Mouse (Mus musculus) T-helper 17 cell (primary cell): ENCODE data around the gene Fcer2a.

Experiments used
- in situ Hi-C, 2 experiments: fragments of 300-600 bp; cut with MboI, MseI; formaldehyde crosslinking; loops; 1 replicate in 1 of 2; 2 replicates in 1 of 2; pipeline ENCODE4 v1.15.1; 2025; ENCODE audit warnings: high pct_unique_total_duplicates in 2 of 2

The Fcer2a gene

GRCm38 (mm10) chr8:3694121-3694520 lies at the start of gene Fcer2a:
TSS of gene Fcer2a (minus strand) at chr8:3694175.
- in situ Hi-C loops: loop anchor here in 1 of 2 experiments (10.0 kb wide), 1 partner anchor 671 kb away; no protein-coding TSS in a partner anchor

- in situ Hi-C loops: loop anchor here in 1 of 2 experiments (25.0 kb wide), 1 partner anchor 825 kb away; no protein-coding TSS in a partner anchor
These were observed 43.0 kb upstream of the Fcer2a start for GRCm38 (mm10) chr8:3736947-3737346.

- in situ Hi-C loops: loop anchor here in 1 of 2 experiments (25.0 kb wide), 1 partner anchor 827 kb away; no protein-coding TSS in a partner anchor
These were observed 41.6 kb upstream of the Fcer2a start for GRCm38 (mm10) chr8:3735599-3735998.

GRCm38 (mm10) chr8:3734084-3734483 lies 40.1 kb upstream of the Fcer2a start:
- in situ Hi-C loops: loop anchor here in 1 of 2 experiments (25.0 kb wide), 1 partner anchor 828 kb away; no protein-coding TSS in a partner anchor

GRCm38 (mm10) chr8:3721041-3721440 lies 27.1 kb upstream of the Fcer2a start:
- in situ Hi-C loops: loop anchor here in 1 of 2 experiments (25.0 kb wide), 1 partner anchor 641 kb away; no protein-coding TSS in a partner anchor

GRCm38 (mm10) chr8:3720551-3720950 lies 26.6 kb upstream of the Fcer2a start, which contains the start of gene Clec4g:
TSS of gene Clec4g (minus strand) at chr8:3720651.
- in situ Hi-C loops: loop anchor here in 1 of 2 experiments (25.0 kb wide), 1 partner anchor 642 kb away; no protein-coding TSS in a partner anchor

GRCm38 (mm10) chr8:3718559-3718958 lies 24.6 kb upstream of the Fcer2a start:
- in situ Hi-C loops: loop anchor here in 1 of 2 experiments (25.0 kb wide), 1 partner anchor 644 kb away; no protein-coding TSS in a partner anchor

- in situ Hi-C loops: loop anchor here in 1 of 2 experiments (25.0 kb wide), 1 partner anchor 645 kb away; no protein-coding TSS in a partner anchor
These were observed 23.5 kb upstream of the Fcer2a start for GRCm38 (mm10) chr8:3717321-3717954.

GRCm38 (mm10) chr8:3711646-3712045 lies 17.7 kb upstream of the Fcer2a start:
- in situ Hi-C loops: loop anchor here in 1 of 2 experiments (25.0 kb wide), 1 partner anchor 651 kb away; no protein-coding TSS in a partner anchor

- in situ Hi-C loops: loop anchor here in 1 of 2 experiments (25.0 kb wide), 1 partner anchor 652 kb away; no protein-coding TSS in a partner anchor
These were observed 16.3 kb upstream of the Fcer2a start for GRCm38 (mm10) chr8:3710312-3710711.

GRCm38 (mm10) chr8:3707611-3708010 lies 13.6 kb upstream of the Fcer2a start:
- in situ Hi-C loops: loop anchor here in 1 of 2 experiments (25.0 kb wide), 1 partner anchor 655 kb away; no protein-coding TSS in a partner anchor

GRCm38 (mm10) chr8:3705711-3706110 lies 11.7 kb upstream of the Fcer2a start:
- in situ Hi-C loops: loop anchor here in 1 of 2 experiments (25.0 kb wide), 1 partner anchor 657 kb away; no protein-coding TSS in a partner anchor

GRCm38 (mm10) chr8:3701491-3701890 lies 7.5 kb upstream of the Fcer2a start:
- in situ Hi-C loops: loop anchor here in 1 of 2 experiments (25.0 kb wide), 1 partner anchor 661 kb away; no protein-coding TSS in a partner anchor

GRCm38 (mm10) chr8:3690774-3691173 lies 3.2 kb downstream of the Fcer2a start:
- in situ Hi-C loops: loop anchor here in 1 of 2 experiments (10.0 kb wide), 1 partner anchor 674 kb away; no protein-coding TSS in a partner anchor

GRCm38 (mm10) chr8:3687537-3687936 lies 6.4 kb downstream of the Fcer2a start:
- in situ Hi-C loops: no loop called here

GRCm38 (mm10) chr8:3685422-3685821 lies 8.6 kb downstream of the Fcer2a start:
- in situ Hi-C loops: no loop called here

GRCm38 (mm10) chr8:3684530-3684929 lies 9.4 kb downstream of the Fcer2a start:
- in situ Hi-C loops: no loop called here

- in situ Hi-C loops: no loop called here
These were observed 10.4 kb downstream of the Fcer2a start for GRCm38 (mm10) chr8:3683408-3684176.

- in situ Hi-C loops: no loop called here
These were observed 11.5 kb downstream of the Fcer2a start for GRCm38 (mm10) chr8:3682435-3682834.

GRCm38 (mm10) chr8:3679656-3680055 lies 14.3 kb downstream of the Fcer2a start:
- in situ Hi-C loops: loop anchor here (5.0 kb wide), 2 partner anchors 212 to 322 kb away; partner anchors contain the start of gene Pex11g (in 1 of the 2)

- in situ Hi-C loops: loop anchor here (5.0 kb wide), 2 partner anchors 212 to 322 kb away; partner anchors contain the start of gene Pex11g (in 1 of the 2)
These were observed 14.7 kb downstream of the Fcer2a start for GRCm38 (mm10) chr8:3679236-3679635.
